Mouse (Mus musculus): ENCODE data around the gene Lancl3. TPM values are rescaled to one million over a fixed set of nuclear protein-coding genes. Genes with fewer than 3 reads are reported as not detected.

The Lancl3 gene
- 1 to 10 TPM; 4.2 to 5.4 TPM for total RNA-seq (2021)
- 0.53 and 1.1 TPM in 2 replicates for polyA plus RNA-seq (2012; rRNA removed)
- long read RNA-seq = 0 reads

DNA sequence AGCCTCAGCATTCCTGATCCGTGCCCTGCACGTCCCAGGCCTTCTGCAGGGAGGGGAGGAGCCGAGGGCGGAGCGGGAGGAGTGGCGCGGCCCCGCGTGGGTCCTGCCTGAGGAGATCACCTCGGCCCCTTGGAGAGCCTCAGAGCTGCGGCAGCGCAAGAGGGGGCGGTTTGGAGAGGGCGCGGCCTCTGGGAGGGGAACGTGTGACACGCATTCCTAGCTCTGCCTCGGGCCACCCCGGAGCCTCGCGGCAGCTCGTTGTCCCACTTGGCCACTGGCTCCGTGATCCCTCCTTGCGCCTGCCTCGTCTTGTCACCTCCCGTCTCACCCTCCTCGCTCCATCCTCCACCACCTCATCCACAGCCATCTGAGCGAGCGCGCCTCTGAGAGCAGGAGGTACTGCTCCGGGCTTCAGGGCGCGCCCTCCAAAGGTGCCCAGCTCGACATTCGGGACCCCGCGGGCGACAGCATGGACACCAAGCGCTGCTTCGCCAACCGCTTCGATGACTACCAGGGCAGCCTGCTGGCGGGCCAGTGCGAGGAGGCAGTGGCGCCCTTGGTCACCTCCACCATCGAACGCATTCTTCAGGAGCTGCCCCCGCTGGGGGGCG lies at the start of gene Lancl3:
Lancl3 (plus strand) TSS at position 142 of the 611 bp plus-strand sequence.
- intact Hi-C loops (cut with DNase I) = loop anchor here (1.0 to 5.0 kb wide), 2 partner anchors 21 to 72 kb away; partner anchors contain the start of gene Xk
- peak; percentile 43 to 50 for DNase-seq
- Histone ChIP-seq H3K27ac (no peak within 1 kb of the TSS; the same call in 1 of the 2 replicates), H3K9ac (ENCODE audit: low read depth, low read length) (peak within 1 kb of the TSS; percentile 71), H3K27me3 (ENCODE audit: control insufficient read depth, insufficient read depth, low read length) (0 out of 2 replicates have a peak, but pooled peaks cover 1% of the 10 kb centered on the region), H3K4me3 (peak within 1 kb of the TSS; percentile 51), H3K4me1 (ENCODE audit: control insufficient read depth, insufficient read depth, low read length) (peaks cover 2% of the 10 kb centered on the region), H3K36me3 (ENCODE audit: control insufficient read depth, insufficient read depth, low read length) (peaks cover 2% of the 10 kb centered on the region; the same call in 1 of the 2 replicates), H3K79me2 (replicated peaks; ENCODE audit: control insufficient read depth, insufficient read depth, low read length) (no peaks in the 10 kb centered on the region)
- no peak for TF ChIP-seq EP300 (IDR thresholded peaks at IDR 0.05; ENCODE audit: insufficient read depth, low read depth, low read length)
- no peak for TF ChIP-seq POLR2A (IDR thresholded peaks at IDR 0.05; ENCODE audit: insufficient read depth, low read depth, low read length)
- no peak for TF ChIP-seq CTCF (IDR thresholded peaks at IDR 0.05)
- WGBS = 15% methylated on average over 46 of the region's 49 CpGs

- H3K36me3 ChIP-seq (ENCODE audit: control insufficient read depth, insufficient read depth, low read length) = no peaks in the 10 kb centered on the region
- intact Hi-C loops (cut with DNase I) = no loop called here
- no peak overlapping the region for H3K4me3 ChIP-seq
- H3K9ac ChIP-seq (ENCODE audit: low read depth, low read length) = no peak overlapping the region
- H3K27ac ChIP-seq = no peak overlapping the region
- no peak for DNase-seq
- H3K4me1 ChIP-seq (ENCODE audit: control insufficient read depth, insufficient read depth, low read length) = no peaks in the 10 kb centered on the region
- TF ChIP-seq POLR2A (IDR thresholded peaks at IDR 0.05; ENCODE audit: insufficient read depth, low read depth, low read length) (no peak), CTCF (IDR thresholded peaks at IDR 0.05) (no peak), EP300 (IDR thresholded peaks at IDR 0.05; ENCODE audit: insufficient read depth, low read depth, low read length) (no peak)
- H3K79me2 ChIP-seq (replicated peaks; ENCODE audit: control insufficient read depth, insufficient read depth, low read length) = no peaks in the 10 kb centered on the region
- WGBS = 56% methylated on average over 2 of the region's 2 CpGs
- no peaks in the 10 kb centered on the region for H3K27me3 ChIP-seq (ENCODE audit: control insufficient read depth, insufficient read depth, low read length)
Measured at GRCm38 (mm10) chrX:9179011-9179410, 20.7 kb upstream of the Lancl3 start.

DNA sequence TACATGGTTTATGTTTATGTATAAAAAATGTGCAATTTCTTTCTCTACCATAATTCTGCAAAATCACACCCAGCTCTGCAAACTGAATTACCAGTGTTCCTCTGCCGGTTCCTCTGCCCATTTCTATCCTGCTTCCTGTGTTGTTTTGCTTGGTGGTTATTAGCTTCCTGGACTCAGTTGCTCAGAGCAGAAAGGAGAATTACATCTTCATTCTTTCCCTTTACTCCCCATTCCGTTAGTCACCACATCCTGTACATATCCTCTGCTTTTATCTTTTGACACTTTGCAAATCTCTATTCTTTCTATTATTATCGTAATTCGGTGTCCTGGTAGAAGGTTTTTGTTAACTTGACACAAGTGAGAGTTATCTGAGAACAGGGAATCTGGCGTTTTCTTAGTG lies 18.1 kb upstream of the Lancl3 start:
- TF ChIP-seq POLR2A (IDR thresholded peaks at IDR 0.05; ENCODE audit: insufficient read depth, low read depth, low read length) (no peak), CTCF (IDR thresholded peaks at IDR 0.05) (no peak), EP300 (IDR thresholded peaks at IDR 0.05; ENCODE audit: insufficient read depth, low read depth, low read length) (no peak)
- 45% methylated on average over 5 of the region's 5 CpGs for WGBS
- Histone ChIP-seq H3K79me2 (replicated peaks; ENCODE audit: control insufficient read depth, insufficient read depth, low read length) (no peaks in the 10 kb centered on the region), H3K27ac (no peak overlapping the region), H3K36me3 (ENCODE audit: control insufficient read depth, insufficient read depth, low read length) (no peaks in the 10 kb centered on the region), H3K27me3 (ENCODE audit: control insufficient read depth, insufficient read depth, low read length) (no peaks in the 10 kb centered on the region), H3K9ac (ENCODE audit: low read depth, low read length) (no peak overlapping the region), H3K4me3 (no peak overlapping the region), H3K4me1 (ENCODE audit: control insufficient read depth, insufficient read depth, low read length) (no peaks in the 10 kb centered on the region)
- intact Hi-C loops (cut with DNase I) = no loop called here
- DNase-seq = no peak

DNA sequence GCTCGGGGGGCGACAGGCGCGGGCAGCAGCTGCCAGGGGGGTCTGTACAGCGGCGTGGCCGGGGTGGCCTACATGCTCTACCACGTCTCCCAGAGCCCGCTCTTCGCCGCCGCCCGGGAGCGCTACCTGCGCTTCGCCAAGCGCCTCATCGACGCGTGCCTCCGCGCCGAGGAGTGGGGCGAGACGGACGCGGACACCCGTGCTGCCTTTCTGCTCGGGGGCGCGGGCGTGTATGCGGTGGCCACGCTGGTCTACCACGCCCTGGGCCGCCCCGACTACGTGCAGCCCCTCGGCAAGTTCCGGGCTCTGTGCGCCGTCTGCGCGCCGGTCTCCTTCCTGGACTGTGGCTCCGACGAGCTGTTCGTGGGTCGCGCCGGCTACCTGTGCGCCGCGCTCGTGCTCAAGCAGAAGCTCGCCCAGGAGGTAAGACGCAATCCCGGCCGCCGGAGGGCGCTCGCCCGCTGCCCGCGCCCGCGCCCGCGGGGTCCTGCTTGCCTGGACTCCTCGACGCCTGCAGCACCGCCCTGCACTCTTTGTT lies 747 bp downstream of the Lancl3 start:
- Histone ChIP-seq H3K4me3 (peak overlapping the region; percentile 51), H3K4me1 (ENCODE audit: control insufficient read depth, insufficient read depth, low read length) (peaks cover 3% of the 10 kb centered on the region), H3K9ac (ENCODE audit: low read depth, low read length) (peak overlapping the region; percentile 71), H3K36me3 (ENCODE audit: control insufficient read depth, insufficient read depth, low read length) (peaks cover 2% of the 10 kb centered on the region; the same call in 1 of the 2 replicates), H3K27me3 (ENCODE audit: control insufficient read depth, insufficient read depth, low read length) (0 out of 2 replicates have a peak, but pooled peaks cover 1% of the 10 kb centered on the region), H3K27ac (no peak overlapping the region; the same call in 1 of the 2 replicates), H3K79me2 (replicated peaks; ENCODE audit: control insufficient read depth, insufficient read depth, low read length) (no peaks in the 10 kb centered on the region)
- peak; percentile 62 to 63 for DNase-seq
- 13% methylated on average over 62 of the region's 72 CpGs for WGBS
- no peak for TF ChIP-seq POLR2A (IDR thresholded peaks at IDR 0.05; ENCODE audit: insufficient read depth, low read depth, low read length)
- TF ChIP-seq EP300 (IDR thresholded peaks at IDR 0.05; ENCODE audit: insufficient read depth, low read depth, low read length) = no peak
- TF ChIP-seq CTCF (IDR thresholded peaks at IDR 0.05) = peak; percentile 62
- intact Hi-C loops (cut with DNase I) = loop anchor here (1.0 kb wide), 1 partner anchor 21 kb away; no protein-coding TSS in a partner anchor

- Histone ChIP-seq H3K79me2 (replicated peaks; ENCODE audit: control insufficient read depth, insufficient read depth, low read length) (no peaks in the 10 kb centered on the region), H3K9ac (ENCODE audit: low read depth, low read length) (no peak overlapping the region), H3K4me3 (no peak overlapping the region), H3K36me3 (ENCODE audit: control insufficient read depth, insufficient read depth, low read length) (peaks cover 2% of the 10 kb centered on the region; the same call in 1 of the 2 replicates), H3K4me1 (ENCODE audit: control insufficient read depth, insufficient read depth, low read length) (peaks cover 3% of the 10 kb centered on the region), H3K27ac (peak overlapping the region; percentile 64), H3K27me3 (ENCODE audit: control insufficient read depth, insufficient read depth, low read length) (0 out of 2 replicates have a peak, but pooled peaks cover 1% of the 10 kb centered on the region)
- DNase-seq = no peak
- WGBS = 50% methylated on average over 2 of the region's 2 CpGs
- TF ChIP-seq EP300 (IDR thresholded peaks at IDR 0.05; ENCODE audit: insufficient read depth, low read depth, low read length) (no peak), CTCF (IDR thresholded peaks at IDR 0.05) (no peak), POLR2A (IDR thresholded peaks at IDR 0.05; ENCODE audit: insufficient read depth, low read depth, low read length) (no peak)
- intact Hi-C loops (cut with DNase I) = no loop called here
Measured at GRCm38 (mm10) chrX:9201954-9202353, 2.3 kb downstream of the Lancl3 start.

Data from heart, adult 2 months (tissue).